Mouse (Mus musculus): ENCODE measurements around the gene Olfml1.
A peak's percentile ranks its signal among the peaks of the same experiment; 100 is the strongest.

- TF ChIP-seq CTCF (conservative IDR thresholded peaks at IDR 0.05; ENCODE audit: low read length) (0 out of 2 replicates have a peak, but pooled peaks have one; percentile 7), POU5F1 (IDR thresholded peaks at IDR 0.05; ENCODE audit: borderline replicate concordance, low read length) (no peak)
Measured at GRCm38 (mm10) chr7:107573856-107574255, 6.6 kb downstream of the Olfml1 start.
